Mouse (Mus musculus) heart, adult 2 months (tissue): ENCODE measurements around the gene Casr. TPM values are rescaled to one million over a fixed set of nuclear protein-coding genes. Genes with fewer than 3 reads are reported as not detected.

ENCODE experiments used
- DNase-seq, 2 experiments: peaks; one replicate each; pipeline ENCODE4 v3.0.0; 2021
- H3K27ac ChIP-seq: fragments of 200-600 bp; 2 replicates; pipeline ENCODE4 v1.8.1; 2022
- H3K27me3 ChIP-seq: fragments of 200-500 bp; 2 replicates; pipeline ENCODE4 v1.6.1; 2012; ENCODE audit warnings: mild to moderate bottlenecking, low read length, inconsistent platforms, mixed read lengths; ENCODE audit not compliant: control insufficient read depth, insufficient read depth
- H3K36me3 ChIP-seq: fragments of 200-500 bp; 2 replicates; pipeline ENCODE4 v1.6.1; 2012; ENCODE audit warnings: low read length, inconsistent platforms; ENCODE audit not compliant: control insufficient read depth, insufficient read depth
- H3K4me1 ChIP-seq: fragments of 200-500 bp; 2 replicates; pipeline ENCODE4 v1.6.1; 2011; ENCODE audit warnings: low read length; ENCODE audit not compliant: control insufficient read depth, insufficient read depth
- H3K4me3 ChIP-seq: fragments of 200-600 bp; 2 replicates; pipeline ENCODE4 v1.8.1; 2022
- H3K79me2 ChIP-seq: fragments of 200-500 bp; replicated peaks from 2 replicates; pipeline ENCODE4 v1.6.1; 2012; ENCODE audit warnings: mild to moderate bottlenecking, inconsistent platforms, low read length, moderate library complexity, mixed read lengths; ENCODE audit not compliant: control insufficient read depth, insufficient read depth
- H3K9ac ChIP-seq: fragments of 200-500 bp; 2 replicates; pipeline ENCODE4 v1.6.1; 2012; ENCODE audit warnings: low read depth, mild to moderate bottlenecking, control low read depth, inconsistent platforms, low read length, mixed read lengths
- CTCF ChIP-seq: fragments of 200-600 bp; IDR thresholded peaks from 2 replicates; pipeline ENCODE4 v1.8.1; 2022; ENCODE audit warnings: antibody characterized with exemption, mild to moderate bottlenecking, moderate library complexity
- EP300 ChIP-seq: fragments of 200-500 bp; IDR thresholded peaks from 2 replicates; pipeline ENCODE4 v1.6.1; 2011; ENCODE audit warnings: low read depth, low read length, control low read depth; ENCODE audit not compliant: insufficient read depth
- POLR2A ChIP-seq: fragments of 200-500 bp; IDR thresholded peaks from 2 replicates; pipeline ENCODE4 v1.6.1; 2011; ENCODE audit warnings: mild to moderate bottlenecking, low read depth, low read length, control low read depth; ENCODE audit not compliant: insufficient read depth
- WGBS: fragments of 180-500 bp; shearing (Covaris S2); methylation state at CpG from one replicate; pipeline ENCODE4 v1.1.7; 2018; 5-methylcytosine and 5-hydroxymethylcytosine counted together
- intact Hi-C: fragments of 180-260 bp; cut with DNase I; formaldehyde crosslinking; loops from one replicate; pipeline ENCODE4 v1.15.1; 2025
- polyA plus RNA-seq: library from polyadenylated mRNA; depleted of rRNA; stranded (reverse); fragments of >200 nt; gene quantifications from 2 replicates; pipeline ENCODE4 v1.2.3, GENCODE M21; 2012
- total RNA-seq, 2 experiments: library from RNA; stranded (reverse); gene quantifications; 2 replicates each; pipeline ENCODE4 v1.2.3; 2021

The Casr gene
- total and polyA plus RNA-seq, 3 experiments: 0.05 TPM; not detected in 2

GRCm38 (mm10) chr16:36507300-36507699, 54.6 kb downstream of the Casr start:
- intact Hi-C loops: no loop called here
- Histone ChIP-seq H3K4me3 (no peak overlapping the region), H3K79me2 (no peaks in the 10 kb centered on the region), H3K36me3 (no peaks in the 10 kb centered on the region), H3K9ac (no peak overlapping the region), H3K4me1 (no peaks in the 10 kb centered on the region), H3K27me3 (no peaks in the 10 kb centered on the region), H3K27ac (no peak overlapping the region)
- DNase-seq: no peak
- no peak for TF ChIP-seq POLR2A
- no peak for TF ChIP-seq EP300
- no peak for TF ChIP-seq CTCF
- WGBS: 92% methylated on average over 5 of the region's 5 CpGs

GRCm38 (mm10) chr16:36506827-36507226, 55.1 kb downstream of the Casr start:
- H3K27me3 ChIP-seq: no peaks in the 10 kb centered on the region
- H3K4me3 ChIP-seq: no peak overlapping the region
- no peaks in the 10 kb centered on the region for H3K36me3 ChIP-seq
- H3K27ac ChIP-seq: no peak overlapping the region
- DNase-seq: no peak
- no peak overlapping the region for H3K9ac ChIP-seq
- intact Hi-C loops: no loop called here
- no peak for TF ChIP-seq EP300
- TF ChIP-seq CTCF: no peak
- no peak for TF ChIP-seq POLR2A
- no peaks in the 10 kb centered on the region for H3K4me1 ChIP-seq
- H3K79me2 ChIP-seq: no peaks in the 10 kb centered on the region

- WGBS: 49% methylated on average over 4 of the region's 4 CpGs
- Histone ChIP-seq H3K36me3 (no peaks in the 10 kb centered on the region), H3K9ac (no peak overlapping the region), H3K4me1 (no peaks in the 10 kb centered on the region), H3K27me3 (no peaks in the 10 kb centered on the region), H3K4me3 (no peak overlapping the region), H3K27ac (no peak overlapping the region), H3K79me2 (no peaks in the 10 kb centered on the region)
- no peak for DNase-seq
- intact Hi-C loops: no loop called here
- no peak for TF ChIP-seq POLR2A
- no peak for TF ChIP-seq CTCF
- TF ChIP-seq EP300: no peak
Measured at GRCm38 (mm10) chr16:36505913-36506312, 56.0 kb downstream of the Casr start.

GRCm38 (mm10) chr16:36505134-36505533, 56.8 kb downstream of the Casr start:
- Histone ChIP-seq H3K36me3 (no peaks in the 10 kb centered on the region), H3K27me3 (no peaks in the 10 kb centered on the region), H3K9ac (no peak overlapping the region), H3K27ac (no peak overlapping the region), H3K4me3 (no peak overlapping the region), H3K79me2 (no peaks in the 10 kb centered on the region), H3K4me1 (no peaks in the 10 kb centered on the region)
- WGBS: 83% methylated on average over 3 of the region's 3 CpGs
- TF ChIP-seq POLR2A (no peak), EP300 (no peak), CTCF (no peak)
- DNase-seq: no peak
- intact Hi-C loops: no loop called here

GRCm38 (mm10) chr16:36502286-36502685, 59.7 kb downstream of the Casr start:
- Histone ChIP-seq H3K4me1 (no peaks in the 10 kb centered on the region), H3K36me3 (no peaks in the 10 kb centered on the region), H3K27ac (no peak overlapping the region), H3K9ac (no peak overlapping the region), H3K79me2 (no peaks in the 10 kb centered on the region), H3K4me3 (no peak overlapping the region), H3K27me3 (no peaks in the 10 kb centered on the region)
- 65% methylated on average over 2 of the region's 2 CpGs for WGBS
- intact Hi-C loops: no loop called here
- TF ChIP-seq EP300 (no peak), CTCF (no peak), POLR2A (no peak)
- DNase-seq: no peak

- Histone ChIP-seq H3K4me3 (no peak overlapping the region), H3K79me2 (no peaks in the 10 kb centered on the region), H3K4me1 (no peaks in the 10 kb centered on the region), H3K27me3 (no peaks in the 10 kb centered on the region), H3K36me3 (no peaks in the 10 kb centered on the region), H3K27ac (no peak overlapping the region), H3K9ac (no peak overlapping the region)
- no peak for TF ChIP-seq CTCF
- no peak for TF ChIP-seq EP300
- intact Hi-C loops: no loop called here
- 89% methylated on average over 1 of the region's 1 CpGs for WGBS
- DNase-seq: no peak
Measured at GRCm38 (mm10) chr16:36492420-36492819, 69.5 kb downstream of the Casr start.
